Mouse (Mus musculus): ENCODE results near the gene Gm21778. TPM values are rescaled to one million over a fixed set of nuclear protein-coding genes. Genes with fewer than 3 reads are reported as not detected.
"Not testable (repeated sequence)": the region's sequence is repeated elsewhere in the genome, so short reads cannot be mapped to it uniquely, and the experiment has no call there.

The Gm21778 gene
- polyA plus RNA-seq (2012; fragmentation: generic; extraction: Trizol) = not detected

DNA sequence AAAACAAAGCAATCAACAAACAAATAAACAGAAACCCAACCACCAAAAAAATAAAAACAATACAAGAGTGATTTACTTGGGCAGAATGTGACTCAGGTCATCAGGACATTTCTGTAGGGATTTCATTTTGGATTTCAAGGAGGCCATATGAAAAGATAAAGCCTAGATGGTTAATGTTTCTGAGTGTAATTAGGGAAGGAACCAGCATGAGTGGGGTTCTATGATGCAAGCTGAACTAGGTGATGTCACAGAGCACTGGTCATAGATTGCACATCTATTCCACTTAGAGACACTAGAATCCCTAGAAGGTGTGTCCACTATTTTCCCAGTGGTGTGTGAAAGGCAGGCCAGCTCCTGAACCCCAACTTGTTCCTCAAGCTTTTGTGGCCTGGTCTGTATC, at the start of gene Gm21778:
TSS of gene Gm21778 (plus strand) at position 301 of the 400 bp plus-strand sequence.
- H3K79me2 ChIP-seq (ENCODE audit: control insufficient read depth, insufficient read depth); H3ac ChIP-seq (ENCODE audit: control insufficient read depth, insufficient read length): not testable (repeated sequence)

More for the DNA sequence above, at the start of gene Gm21778:
- H3K36me3 ChIP-seq (ENCODE audit: control insufficient read depth, insufficient read depth); H3K4me2 ChIP-seq (ENCODE audit: low read depth); H3K27me3 ChIP-seq (ENCODE audit: control insufficient read depth, insufficient read depth, insufficient read length); H3K4me3 ChIP-seq: not testable (repeated sequence)

Other genes starting within 250 kb of the Gm21778 start
- not detected for gene Gm20914, start 216.5 kb upstream of the Gm21778 start, polyA plus RNA-seq (2012; fragmentation: generic; extraction: Trizol)
- gene Gm28171, start 149.1 kb upstream of the Gm21778 start, polyA plus RNA-seq (2012; fragmentation: generic; extraction: Trizol) = not detected

Data from myocyte (in vitro differentiated cells).